Mouse (Mus musculus) kidney, postnatal 10 days (tissue): ENCODE data around the gene Cryba2.

Source experiments
- DNase-seq: peaks from one replicate; pipeline ENCODE4 v3.0.0; 2021; ENCODE audit warnings: mixed read lengths

The Cryba2 gene

DNA sequence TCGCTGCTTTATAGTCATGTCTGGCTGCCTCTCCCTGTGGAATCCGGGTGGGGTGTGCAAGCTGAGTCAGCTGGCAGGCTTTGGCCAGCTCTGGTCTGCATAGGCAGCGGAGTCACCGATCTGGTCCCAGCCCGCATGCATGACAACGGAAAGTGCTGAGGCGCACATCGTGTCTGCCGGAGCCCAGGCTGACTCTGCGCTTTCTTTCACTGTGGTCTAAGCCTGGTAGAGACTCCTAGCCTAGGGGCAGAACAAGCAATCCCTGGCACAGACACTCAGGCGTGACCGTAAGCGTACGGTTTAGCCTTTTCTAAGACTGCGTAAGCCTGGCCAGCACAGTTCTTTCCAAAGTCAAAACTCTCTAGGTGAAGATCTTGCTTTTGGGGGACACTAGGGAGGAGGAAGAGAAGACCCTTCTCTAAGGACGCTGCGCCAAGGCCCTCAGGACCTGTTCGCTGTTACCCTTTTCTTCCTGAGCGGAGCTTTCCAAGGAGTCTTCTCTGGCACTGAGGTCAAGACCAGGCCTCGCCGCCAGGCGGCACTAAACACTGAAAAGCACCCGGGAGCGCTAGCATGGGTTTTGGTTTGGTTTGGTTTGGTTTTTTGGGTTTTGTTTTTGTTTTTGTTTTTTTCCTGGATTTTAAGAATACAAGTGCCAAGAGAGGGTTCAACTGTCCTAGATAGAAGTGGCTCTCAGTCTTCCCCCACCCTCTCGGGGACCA is at the start of gene Cryba2:
Gene Cryba2, minus strand, starts transcription at position 10 of the 722 bp plus-strand sequence.
- DNase-seq, result peak; percentile 67

DNA sequence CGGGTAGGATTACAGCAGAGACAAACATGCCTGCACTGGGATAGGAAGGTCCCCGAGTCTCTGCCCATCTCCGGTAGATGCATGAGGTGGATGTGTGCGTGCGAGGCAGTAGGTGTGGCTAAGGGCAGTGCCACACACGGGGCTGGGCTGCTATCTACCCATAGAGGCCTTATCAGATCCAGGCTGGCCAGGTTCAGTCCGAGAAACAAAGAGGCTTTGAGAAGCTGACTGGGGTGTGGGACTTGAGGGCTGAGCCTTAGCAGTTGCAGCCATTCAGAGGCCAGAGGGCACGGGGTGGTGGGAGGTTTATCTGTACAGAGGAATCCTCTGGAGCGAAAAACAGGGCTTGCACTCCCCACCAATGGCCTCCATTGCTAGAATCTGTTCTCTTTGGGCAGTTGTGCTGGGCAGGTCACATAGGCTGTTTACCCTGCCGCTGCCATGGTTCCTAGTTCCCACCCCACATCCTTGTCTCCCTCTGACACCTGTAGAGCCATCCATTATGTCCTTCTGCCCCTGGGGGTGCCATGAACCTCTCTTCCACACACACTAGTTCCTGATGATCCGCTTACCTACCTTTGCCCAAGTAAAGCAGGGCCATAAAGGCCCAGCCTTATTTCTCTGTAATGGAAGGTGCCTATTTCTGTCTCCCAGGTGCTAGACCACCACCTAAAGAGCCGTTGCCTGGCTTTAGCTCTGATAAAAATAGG is 48.9 kb upstream of the Cryba2 start:
- no peak for DNase-seq

- peak; percentile 64 for DNase-seq
These were observed 46.8 kb upstream of the Cryba2 start for GRCm38 (mm10) chr1:74939762-74940161.

DNA sequence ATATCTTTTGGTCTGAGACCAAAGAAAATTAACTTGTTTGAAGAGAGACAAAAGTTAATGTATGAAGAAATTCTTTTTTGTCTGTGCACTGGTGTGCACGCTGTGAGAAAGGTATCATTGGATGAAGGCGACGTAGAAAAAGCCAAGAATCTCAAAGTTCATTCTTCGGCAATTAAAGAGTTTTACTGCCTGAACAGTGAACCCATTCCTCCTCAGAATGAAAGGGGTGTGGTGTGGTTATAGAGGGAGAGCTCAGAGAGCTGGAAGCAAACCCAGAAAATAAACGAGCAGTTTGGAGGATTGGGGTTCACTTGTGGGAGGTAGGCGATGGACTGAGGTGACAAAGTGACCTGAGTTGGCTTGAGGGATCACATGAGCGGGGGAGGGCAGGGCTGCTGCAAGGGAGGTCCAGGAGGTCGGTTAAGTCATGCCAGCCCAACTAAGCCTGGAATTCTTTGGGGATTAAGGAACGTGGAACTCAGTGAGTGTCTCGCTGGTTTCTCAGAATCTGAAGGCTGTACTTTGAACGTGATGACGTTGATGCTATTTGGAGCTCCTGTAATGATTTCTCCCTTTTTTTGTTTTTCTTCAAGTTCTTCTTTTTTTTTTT is 43.4 kb upstream of the Cryba2 start:
- DNase-seq, result peak; percentile 49

DNA sequence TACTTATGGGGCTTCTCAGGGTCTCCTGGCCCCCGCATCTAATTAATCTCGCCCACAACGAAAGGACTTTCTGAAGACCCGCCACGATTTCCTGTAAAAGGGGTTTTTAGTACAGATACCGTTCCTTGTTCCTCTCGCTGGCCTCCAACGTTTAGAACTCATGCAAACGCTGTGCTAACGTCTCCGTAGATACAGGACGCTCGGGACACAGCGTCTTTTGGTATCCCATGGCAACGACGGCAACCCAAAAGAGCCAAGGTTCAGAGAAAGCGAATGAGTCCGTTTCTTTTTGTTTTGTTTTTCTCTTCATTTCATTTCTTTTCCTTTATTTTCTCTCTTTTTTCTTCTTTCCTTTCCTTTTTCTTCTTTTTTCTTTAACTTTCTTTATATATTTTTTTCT is 42.5 kb upstream of the Cryba2 start, which contains the start of gene Cfap65:
Gene Cfap65, minus strand, starts transcription at position 198 of the 400 bp plus-strand sequence.
- DNase-seq, result peak; percentile 71

DNA sequence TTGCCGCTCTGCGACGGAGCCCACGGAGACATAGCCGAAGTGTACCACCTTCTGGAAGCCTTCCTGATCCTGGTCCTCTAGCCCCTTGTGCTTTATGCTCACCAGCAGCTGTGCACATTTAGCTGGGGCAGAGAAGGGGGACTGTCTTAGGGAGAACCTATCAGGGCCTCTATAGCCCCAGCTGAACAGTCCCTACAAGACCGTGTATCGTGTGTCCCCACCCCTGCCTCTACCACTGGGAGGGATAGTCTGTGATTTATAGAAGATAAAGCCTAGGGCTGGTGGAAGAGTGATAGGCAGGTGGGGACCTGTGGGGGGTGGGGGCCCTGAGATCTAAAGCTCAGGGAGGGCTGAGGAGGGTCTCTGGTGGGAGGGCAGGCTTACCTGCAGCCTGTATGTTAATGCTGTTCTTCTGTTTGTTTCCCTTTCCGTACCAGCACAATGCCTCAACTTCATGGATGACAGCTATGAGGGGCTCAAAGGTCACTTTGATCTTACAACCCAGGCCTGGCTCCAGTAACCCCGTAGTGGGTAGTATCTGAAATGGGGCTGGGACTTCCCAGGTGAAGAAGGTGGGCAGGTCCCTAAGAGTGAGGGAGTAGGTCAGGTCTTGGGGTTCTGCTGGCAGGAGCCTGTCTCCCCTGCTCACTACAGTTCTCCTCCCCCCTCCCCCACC is 34.8 kb upstream of the Cryba2 start:
- no peak for DNase-seq

- DNase-seq, result peak; percentile 82
These were observed 33.8 kb upstream of the Cryba2 start for GRCm38 (mm10) chr1:74926721-74927120.

GRCm38 (mm10) chr1:74924464-74924863 is 31.5 kb upstream of the Cryba2 start:
- no peak for DNase-seq

DNA sequence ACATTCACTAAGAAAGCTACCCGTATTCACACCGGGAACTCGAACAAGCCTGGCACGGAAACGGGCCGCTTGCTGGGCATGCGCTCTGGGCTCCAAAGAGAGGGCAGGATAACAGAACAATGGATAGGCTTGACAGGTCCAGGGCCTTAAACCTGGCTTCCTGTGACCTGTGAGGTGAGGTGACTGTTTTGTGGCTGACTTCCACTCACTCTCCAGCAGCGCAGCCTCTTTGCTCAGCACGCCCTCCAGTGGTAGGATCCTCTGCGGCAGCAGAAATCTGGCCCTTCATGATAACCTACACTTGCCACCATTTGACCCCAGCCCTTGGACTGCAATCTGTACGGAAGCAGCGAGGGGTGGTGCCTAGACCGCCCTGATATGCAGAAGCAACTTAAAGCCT is 22.8 kb upstream of the Cryba2 start:
- DNase-seq, result peak; percentile 25

GRCm38 (mm10) chr1:74902191-74902590 is 9.2 kb upstream of the Cryba2 start:
- DNase-seq, result no peak

DNA sequence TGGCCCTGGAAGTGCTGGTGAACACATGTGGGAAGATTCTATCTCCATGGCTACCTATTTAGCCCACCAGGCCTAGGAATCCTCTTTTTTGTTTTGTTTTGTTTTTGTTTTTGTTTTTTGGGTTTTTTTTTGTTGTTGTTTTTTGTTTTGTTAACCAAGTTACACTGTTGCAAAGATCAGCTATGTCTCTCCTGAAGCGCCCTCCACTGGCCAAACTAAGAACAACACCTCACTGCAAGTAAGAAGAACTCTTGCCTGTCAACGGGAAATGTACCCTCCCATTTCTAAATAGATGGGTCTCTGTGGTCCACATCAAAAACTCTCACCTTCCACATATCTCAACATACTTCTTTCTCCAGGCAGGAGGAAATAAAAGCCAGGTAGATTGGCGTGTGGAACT is 8.7 kb upstream of the Cryba2 start:
- peak; percentile 78 for DNase-seq

DNA sequence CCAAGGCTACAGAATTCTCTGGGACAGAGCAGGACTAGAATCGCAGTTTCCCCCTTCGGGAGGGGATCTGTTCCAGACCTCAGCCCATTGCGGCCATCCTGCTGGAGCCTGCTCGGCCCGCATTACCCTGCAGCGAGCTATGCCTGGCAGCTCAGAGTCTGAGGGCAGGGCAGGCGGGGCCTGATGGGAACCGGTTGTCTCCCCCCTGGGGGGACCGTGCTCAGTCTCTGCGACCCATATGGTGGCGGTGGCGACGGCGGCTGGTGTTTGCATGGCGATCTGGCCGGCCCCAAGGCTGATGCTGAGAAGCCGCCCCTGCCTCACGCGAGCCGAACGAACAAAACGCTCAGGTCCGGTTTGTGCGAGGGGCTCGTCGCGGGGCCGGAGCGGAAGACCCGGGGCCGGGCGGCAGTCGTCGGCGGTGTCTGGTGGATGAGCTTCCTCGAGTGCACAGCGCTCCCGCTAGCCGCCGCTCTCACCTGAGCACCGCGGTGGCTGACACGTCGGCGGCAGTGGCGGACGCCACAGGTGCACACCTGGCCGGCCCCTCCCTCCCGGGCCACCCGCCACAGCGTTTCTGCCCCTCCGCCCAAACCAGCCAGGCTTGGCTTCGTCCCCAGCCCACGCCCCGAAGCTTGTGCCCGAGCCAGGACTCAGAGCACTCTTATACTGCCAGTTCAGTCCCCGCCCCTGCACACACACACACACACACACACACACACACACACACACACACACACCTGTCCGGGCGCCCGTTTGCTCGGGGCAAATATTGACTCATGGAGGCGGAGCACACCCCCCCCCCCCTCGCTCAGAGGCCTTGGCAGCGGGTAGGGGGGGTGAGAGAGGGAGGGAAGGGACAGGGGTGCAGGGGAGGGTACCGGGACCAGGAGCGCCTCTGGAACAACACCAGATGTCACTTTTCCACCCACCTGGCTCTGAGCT is 7.7 kb upstream of the Cryba2 start:
- DNase-seq, result peak; percentile 56

DNA sequence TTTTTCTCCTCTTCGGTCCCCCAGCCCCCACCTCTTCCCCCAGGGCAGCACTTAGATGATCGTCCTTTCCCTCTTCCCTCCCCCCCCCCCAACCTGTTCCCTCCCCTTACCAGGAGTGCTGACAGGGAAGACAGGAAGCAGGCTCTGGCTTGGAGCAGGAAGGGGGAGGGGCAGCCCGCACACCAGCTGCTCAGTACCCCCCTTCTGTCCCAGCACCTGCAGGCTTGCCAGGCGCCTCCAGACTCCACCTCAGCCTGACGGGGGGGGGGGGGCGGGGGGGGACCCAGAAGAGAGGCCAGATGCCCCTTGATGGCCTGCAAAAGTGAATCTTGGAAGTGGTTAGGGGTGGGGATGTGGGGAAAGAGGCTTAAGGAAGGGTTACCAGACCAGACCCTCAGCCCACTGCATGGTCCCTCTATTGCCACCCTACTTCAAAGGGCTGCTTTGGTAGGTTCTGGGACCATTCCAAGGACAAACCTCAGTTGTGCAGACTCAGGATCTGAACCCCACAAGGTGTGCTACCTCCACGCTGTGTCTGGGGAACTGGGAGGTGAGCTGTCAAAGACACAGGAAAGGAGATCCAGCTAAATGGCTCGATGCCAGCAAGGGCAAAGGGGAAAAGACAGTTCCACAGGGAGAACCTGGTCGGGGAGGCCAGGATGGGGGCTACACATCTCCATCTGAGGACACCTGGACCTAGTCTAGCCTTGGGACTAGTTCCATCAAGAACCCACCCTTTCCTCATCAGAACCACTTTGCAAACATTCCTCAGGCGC is 5.9 kb upstream of the Cryba2 start:
- peak; percentile 51 for DNase-seq

DNA sequence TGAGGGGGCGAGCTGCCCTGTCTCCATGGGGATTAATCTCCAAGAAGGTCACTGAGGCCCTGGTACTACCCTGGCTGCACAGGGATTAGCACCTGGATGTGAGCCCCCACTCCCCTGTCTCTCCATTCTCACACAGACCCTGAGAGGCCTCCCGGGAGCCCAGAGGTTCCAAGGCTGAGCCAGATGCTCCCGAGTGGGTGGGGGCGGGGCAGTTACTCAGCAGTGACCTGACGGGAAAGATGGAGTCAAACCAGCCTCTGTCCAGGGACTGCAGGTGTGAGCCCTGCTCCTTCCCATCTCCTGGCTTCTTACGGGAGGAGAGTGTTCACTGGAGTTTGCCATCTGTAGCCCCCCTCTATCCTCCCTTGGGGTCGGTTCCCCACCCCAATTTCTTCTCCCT is 5.0 kb upstream of the Cryba2 start:
- DNase-seq, result no peak

DNA sequence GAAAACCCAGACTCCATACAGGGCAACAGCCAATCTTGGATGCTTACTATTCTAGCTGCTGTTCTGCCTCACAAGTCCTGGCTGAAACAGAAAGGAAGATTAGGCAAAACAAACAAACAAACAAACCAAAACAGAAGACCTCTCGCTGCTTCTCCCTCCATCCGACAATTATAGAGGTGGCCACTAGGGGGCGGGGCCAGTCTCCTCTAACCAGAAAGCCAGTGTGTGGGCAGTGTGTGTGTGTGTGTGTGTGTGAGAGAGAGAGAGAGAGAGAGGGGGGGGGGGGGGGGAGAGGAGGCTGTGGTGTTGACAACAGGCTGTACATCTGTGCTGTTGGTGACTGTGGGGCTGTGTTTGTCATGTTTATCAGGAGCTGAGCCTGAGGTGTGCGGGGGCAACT is 2.0 kb upstream of the Cryba2 start:
- DNase-seq, result peak; percentile 81

- DNase-seq, result no peak
These were observed 401 bp downstream of the Cryba2 start for GRCm38 (mm10) chr1:74892351-74893133.

DNA sequence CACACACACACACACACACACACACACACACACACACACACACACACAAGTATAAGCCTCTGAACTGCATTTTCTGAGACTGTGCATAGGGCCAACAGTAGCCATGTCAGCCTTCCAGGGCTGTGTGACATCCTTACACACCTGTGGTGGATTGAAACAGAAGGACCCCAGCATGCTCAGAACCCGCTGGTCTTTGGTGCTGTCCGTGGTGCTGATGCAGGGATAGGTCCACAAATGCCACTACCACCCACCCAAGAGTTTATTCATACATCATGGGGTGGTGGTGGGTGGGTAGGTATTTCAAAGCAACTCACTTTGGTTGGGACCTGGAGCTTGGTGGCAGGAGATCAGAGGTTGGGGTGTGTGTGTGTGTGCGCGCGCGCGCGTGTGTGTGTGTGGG is 1.4 kb downstream of the Cryba2 start:
- peak; percentile 79 for DNase-seq

- DNase-seq, result no peak
These were observed 7.4 kb downstream of the Cryba2 start, which contains the start of gene Fev for GRCm38 (mm10) chr1:74885369-74886042. Fev (minus strand) TSS chr1:74885419.
